Mouse (Mus musculus): ENCODE data around the gene Smad3. TPM values are rescaled to one million over a fixed set of nuclear protein-coding genes. Genes with fewer than 3 reads are reported as not detected.
A peak's percentile ranks its signal among the peaks of the same experiment; 100 is the strongest.

Smad3 gene
- polyA plus RNA-seq, 1 experiment from 2014 or later: 5.0 TPM

DNA sequence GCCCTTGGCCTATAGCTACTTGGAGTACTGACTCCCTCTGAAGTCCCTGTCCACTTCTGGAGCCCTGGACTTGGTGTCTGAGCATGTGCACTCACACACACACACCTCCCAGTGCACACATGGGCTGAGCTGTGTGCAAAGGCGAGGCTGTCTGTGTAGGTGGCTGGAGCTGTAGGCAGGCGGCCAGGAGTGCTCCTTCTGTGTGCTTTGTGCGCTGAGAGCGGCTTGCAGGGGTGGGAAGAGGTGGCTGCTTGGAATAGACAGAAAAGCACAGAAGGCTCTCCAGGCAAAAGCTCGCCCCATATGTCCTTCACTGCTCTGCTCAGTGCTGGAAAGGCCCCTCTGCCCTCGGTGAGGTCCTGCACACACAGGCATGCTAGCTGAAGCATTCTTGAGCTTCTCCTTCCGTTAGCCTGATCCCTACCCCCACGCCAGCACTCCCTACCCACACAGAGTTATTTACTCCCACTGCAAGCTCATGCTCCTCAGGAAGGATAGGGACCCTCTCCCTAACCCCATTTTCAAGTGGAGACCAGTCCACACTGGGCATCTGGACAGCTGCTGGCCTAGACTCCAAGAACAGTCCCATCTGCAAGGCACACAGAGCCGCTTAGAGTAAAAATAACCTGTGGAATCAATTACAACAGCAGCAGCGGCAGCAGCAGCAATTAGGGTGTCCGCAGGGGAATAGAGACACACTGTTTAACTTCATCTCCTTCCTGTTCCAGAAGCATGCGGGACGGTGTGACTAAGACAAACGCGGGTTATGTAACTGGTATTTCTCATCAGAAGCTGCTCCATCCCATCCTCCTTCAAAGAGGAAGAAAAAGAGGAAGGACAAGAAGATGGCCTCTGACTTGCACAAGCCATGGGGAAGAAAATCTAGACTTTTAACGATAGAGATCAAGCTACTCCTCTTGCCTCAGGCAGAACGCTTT, 22.4 kb upstream of the Smad3 start:
- H3K4me2 ChIP-seq (replicated peaks; ENCODE audit: low read depth): no peak overlapping the region
- no peak overlapping the region for H3K9ac ChIP-seq (ENCODE audit: low read depth, low read length)

DNA sequence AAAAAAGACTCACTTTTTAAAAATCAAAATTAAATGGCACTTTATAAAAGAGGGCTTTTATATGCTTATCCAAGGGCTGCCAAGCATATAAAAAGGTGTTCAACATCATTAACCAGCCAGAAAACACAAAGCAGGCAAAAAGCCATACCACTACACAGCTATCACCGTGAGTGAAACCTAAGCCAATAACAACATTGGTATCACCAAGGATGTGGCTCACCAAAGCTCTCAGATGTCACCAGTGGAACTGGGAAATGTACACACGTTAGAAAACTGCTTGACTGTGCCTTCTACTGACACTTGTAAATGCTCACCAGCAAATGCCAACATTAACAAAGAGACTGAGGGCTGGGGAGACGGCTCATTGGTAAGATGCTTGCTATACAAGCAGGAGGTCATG, 18.9 kb upstream of the Smad3 start:
- no peak for ATAC-seq
- no peak overlapping the region for H3K9ac ChIP-seq (ENCODE audit: low read depth, low read length)
- WGBS: 79% methylated on average over 3 of the region's 3 CpGs
- no peaks in the 10 kb centered on the region for H3K36me3 ChIP-seq (ENCODE audit: control insufficient read depth, insufficient read depth)
- H3K4me3 ChIP-seq (ENCODE audit: low read depth, low read length): no peak overlapping the region
- no peaks in the 10 kb centered on the region for H3K27me3 ChIP-seq (replicated peaks; ENCODE audit: control insufficient read depth, insufficient read depth, low read length)
- H3K9me3 ChIP-seq (ENCODE audit: control insufficient read depth): no peaks in the 10 kb centered on the region
- H3K4me2 ChIP-seq (replicated peaks; ENCODE audit: low read depth): no peak overlapping the region
- TF ChIP-seq CTCF (IDR thresholded peaks at IDR 0.05; ENCODE audit: low read depth): no peak
- H3K4me1 ChIP-seq (replicated peaks; ENCODE audit: control insufficient read depth, insufficient read depth, low read length): peaks cover 14% of the 10 kb centered on the region; the same call in 1 of the 2 replicates
- no peak overlapping the region for H3K27ac ChIP-seq (ENCODE audit: low read depth, low read length)

More for the DNA sequence above, 22.4 kb upstream of the Smad3 start:
- no peak overlapping the region for H3K4me3 ChIP-seq (ENCODE audit: low read depth, low read length)
- H3K27me3 ChIP-seq (replicated peaks; ENCODE audit: control insufficient read depth, insufficient read depth, low read length): no peaks in the 10 kb centered on the region
- ATAC-seq: no peak
- H3K36me3 ChIP-seq (ENCODE audit: control insufficient read depth, insufficient read depth): no peaks in the 10 kb centered on the region
- peaks cover 15% of the 10 kb centered on the region; the same call in 1 of the 2 replicates for H3K4me1 ChIP-seq (replicated peaks; ENCODE audit: control insufficient read depth, insufficient read depth, low read length)
- TF ChIP-seq CTCF (IDR thresholded peaks at IDR 0.05; ENCODE audit: low read depth): no peak
- H3K27ac ChIP-seq (ENCODE audit: low read depth, low read length): 0 out of 2 replicates have a peak overlapping the region, but pooled peaks have one; percentile 12
- H3K9me3 ChIP-seq (ENCODE audit: control insufficient read depth): no peaks in the 10 kb centered on the region
- 24% methylated on average over 17 of the region's 17 CpGs for WGBS

DNA sequence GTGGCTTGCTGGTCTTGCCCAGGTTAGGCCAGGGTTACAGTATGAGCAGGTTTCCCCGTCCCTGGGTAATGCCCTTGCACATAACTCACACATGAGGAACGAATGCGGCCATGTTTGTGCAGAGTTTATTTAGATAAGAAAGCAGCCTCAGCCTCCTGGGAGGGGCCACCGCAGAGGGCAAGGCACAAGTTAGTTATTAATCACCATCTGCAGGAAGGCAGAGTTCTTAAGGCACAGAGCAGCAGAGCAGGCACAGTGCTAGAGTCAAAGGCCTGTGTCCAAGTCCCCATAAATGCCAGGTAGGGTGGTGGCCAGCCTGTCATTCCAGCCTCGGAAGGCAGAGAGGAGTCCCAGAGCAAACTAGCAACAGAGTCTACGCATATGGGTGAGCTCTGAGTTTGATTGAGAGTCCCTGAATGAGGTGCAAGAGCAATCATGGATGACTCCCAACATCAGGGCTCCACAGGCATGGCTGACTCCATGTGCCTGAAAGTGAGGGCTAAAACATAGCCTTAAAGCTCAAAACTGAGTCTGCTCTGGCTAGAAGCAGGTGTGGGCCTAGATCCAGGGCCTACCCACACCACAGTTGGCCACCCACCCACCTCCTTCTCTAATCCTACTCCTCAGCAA, 17.2 kb upstream of the Smad3 start:
- ATAC-seq: peak; percentile 90
- no peaks in the 10 kb centered on the region for H3K9me3 ChIP-seq (ENCODE audit: control insufficient read depth)
- H3K9ac ChIP-seq (ENCODE audit: low read depth, low read length): no peak overlapping the region
- H3K4me1 ChIP-seq (replicated peaks; ENCODE audit: control insufficient read depth, insufficient read depth, low read length): peaks cover 8% of the 10 kb centered on the region; the same call in 1 of the 2 replicates
- no peaks in the 10 kb centered on the region for H3K27me3 ChIP-seq (replicated peaks; ENCODE audit: control insufficient read depth, insufficient read depth, low read length)
- H3K36me3 ChIP-seq (ENCODE audit: control insufficient read depth, insufficient read depth): no peaks in the 10 kb centered on the region
- TF ChIP-seq CTCF (IDR thresholded peaks at IDR 0.05; ENCODE audit: low read depth): no peak
- 0 out of 2 replicates have a peak overlapping the region, but pooled peaks have one; percentile 21 for H3K4me2 ChIP-seq (replicated peaks; ENCODE audit: low read depth)
- 28% methylated on average over 6 of the region's 6 CpGs for WGBS
- no peak overlapping the region for H3K4me3 ChIP-seq (ENCODE audit: low read depth, low read length)
- peak overlapping the region; percentile 85 for H3K27ac ChIP-seq (ENCODE audit: low read depth, low read length)

DNA sequence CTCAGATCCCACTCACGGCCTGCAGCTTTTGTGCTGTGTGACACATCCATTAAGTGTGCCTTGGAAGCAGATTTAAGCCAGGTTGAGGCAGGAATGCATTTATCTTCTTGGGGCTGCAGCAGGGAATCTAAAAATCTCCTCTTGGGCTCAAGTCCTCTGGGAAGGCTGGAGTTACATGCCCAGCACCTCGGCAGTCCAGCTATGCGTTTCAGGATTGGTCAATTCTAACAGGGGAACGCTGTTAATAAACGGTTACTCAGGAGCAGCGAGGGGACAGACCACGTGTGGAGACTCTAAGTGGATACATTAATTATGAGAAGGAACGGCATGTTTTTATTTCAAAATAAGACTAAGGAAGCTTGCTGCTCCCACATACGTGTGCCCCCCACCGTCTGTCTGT, 14.7 kb upstream of the Smad3 start:
- no peak for TF ChIP-seq CTCF (IDR thresholded peaks at IDR 0.05; ENCODE audit: low read depth)
- no peaks in the 10 kb centered on the region for H3K27me3 ChIP-seq (replicated peaks; ENCODE audit: control insufficient read depth, insufficient read depth, low read length)
- H3K4me1 ChIP-seq (replicated peaks; ENCODE audit: control insufficient read depth, insufficient read depth, low read length): peaks cover 8% of the 10 kb centered on the region; the same call in 1 of the 2 replicates
- no peak overlapping the region for H3K9ac ChIP-seq (ENCODE audit: low read depth, low read length)
- H3K4me2 ChIP-seq (replicated peaks; ENCODE audit: low read depth): no peak overlapping the region
- no peak overlapping the region for H3K4me3 ChIP-seq (ENCODE audit: low read depth, low read length)
- H3K27ac ChIP-seq (ENCODE audit: low read depth, low read length): no peak overlapping the region
- no peak for ATAC-seq
- no peaks in the 10 kb centered on the region for H3K9me3 ChIP-seq (ENCODE audit: control insufficient read depth)
- 42% methylated on average over 10 of the region's 10 CpGs for WGBS
- no peaks in the 10 kb centered on the region for H3K36me3 ChIP-seq (ENCODE audit: control insufficient read depth, insufficient read depth)

DNA sequence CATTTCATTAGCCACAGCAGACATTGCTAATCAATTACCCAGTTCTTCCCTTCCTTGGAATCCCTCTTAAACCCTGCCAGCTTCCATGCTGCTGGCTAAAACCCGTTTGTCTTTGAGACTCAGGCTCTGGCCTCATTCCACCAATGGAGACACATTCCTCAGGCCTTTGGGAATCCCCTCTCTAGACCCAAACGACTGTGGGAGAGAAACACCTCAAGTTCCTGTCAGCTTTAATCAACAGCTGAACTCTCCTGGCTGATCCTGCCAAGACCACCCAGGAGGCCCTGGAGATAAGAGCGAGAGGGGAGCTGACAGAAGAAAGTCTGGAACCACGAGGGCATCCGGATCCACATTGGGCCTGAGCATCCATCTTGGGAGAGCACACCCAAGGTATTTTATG, 13.9 kb upstream of the Smad3 start:
- H3K4me2 ChIP-seq (replicated peaks; ENCODE audit: low read depth): no peak overlapping the region
- 52% methylated on average over 5 of the region's 5 CpGs for WGBS
- H3K27me3 ChIP-seq (replicated peaks; ENCODE audit: control insufficient read depth, insufficient read depth, low read length): no peaks in the 10 kb centered on the region
- no peak overlapping the region for H3K4me3 ChIP-seq (ENCODE audit: low read depth, low read length)
- no peaks in the 10 kb centered on the region for H3K36me3 ChIP-seq (ENCODE audit: control insufficient read depth, insufficient read depth)
- no peak overlapping the region for H3K9ac ChIP-seq (ENCODE audit: low read depth, low read length)
- ATAC-seq: no peak
- H3K27ac ChIP-seq (ENCODE audit: low read depth, low read length): no peak overlapping the region
- no peaks in the 10 kb centered on the region for H3K9me3 ChIP-seq (ENCODE audit: control insufficient read depth)
- no peak for TF ChIP-seq CTCF (IDR thresholded peaks at IDR 0.05; ENCODE audit: low read depth)
- H3K4me1 ChIP-seq (replicated peaks; ENCODE audit: control insufficient read depth, insufficient read depth, low read length): peaks cover 8% of the 10 kb centered on the region; the same call in 1 of the 2 replicates

DNA sequence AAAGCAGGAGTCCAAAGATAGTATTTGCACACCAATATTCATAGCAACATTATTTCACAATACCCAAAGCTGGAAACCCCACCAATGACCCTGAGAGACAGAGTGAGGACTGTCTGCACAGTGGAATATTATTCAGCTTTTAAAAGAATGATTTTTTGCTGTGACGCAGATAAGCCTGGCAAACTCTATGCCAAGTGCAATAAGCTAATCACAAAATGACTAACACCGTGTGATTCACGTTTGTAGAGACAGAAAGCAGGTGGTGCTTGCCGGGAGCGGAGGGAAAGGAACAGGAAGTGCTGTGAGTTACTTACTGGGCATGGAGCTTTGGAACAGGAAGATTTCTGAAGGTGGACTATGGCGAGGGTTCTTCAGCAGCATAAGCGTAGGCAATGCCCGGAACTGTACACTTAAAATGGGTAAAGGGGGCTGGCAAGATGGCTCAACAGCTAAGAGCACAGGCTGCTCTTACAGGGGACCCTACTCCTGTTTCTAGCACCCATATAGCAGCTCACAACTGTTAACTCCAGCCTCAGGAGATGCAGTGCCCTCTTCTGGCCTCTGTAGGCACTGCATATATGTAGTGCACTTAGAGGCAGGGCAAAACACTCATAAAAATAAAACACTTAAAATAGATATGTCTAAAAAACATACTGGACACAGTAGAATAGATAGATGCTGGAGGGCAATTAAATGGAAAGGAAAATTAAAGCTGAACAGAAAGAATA, 3.7 kb upstream of the Smad3 start:
- Histone ChIP-seq H3K9ac (ENCODE audit: low read depth, low read length) (no peak overlapping the region), H3K27me3 (replicated peaks; ENCODE audit: control insufficient read depth, insufficient read depth, low read length) (no peaks in the 10 kb centered on the region), H3K4me3 (ENCODE audit: low read depth, low read length) (no peak overlapping the region), H3K36me3 (ENCODE audit: control insufficient read depth, insufficient read depth) (no peaks in the 10 kb centered on the region), H3K4me2 (replicated peaks; ENCODE audit: low read depth) (no peak overlapping the region), H3K27ac (ENCODE audit: low read depth, low read length) (peak overlapping the region; percentile 80), H3K9me3 (ENCODE audit: control insufficient read depth) (no peaks in the 10 kb centered on the region), H3K4me1 (replicated peaks; ENCODE audit: control insufficient read depth, insufficient read depth, low read length) (peaks cover 9% of the 10 kb centered on the region)
- TF ChIP-seq CTCF (IDR thresholded peaks at IDR 0.05; ENCODE audit: low read depth): peak; percentile 69
- ATAC-seq: peak; percentile 32
- 58% methylated on average over 8 of the region's 8 CpGs for WGBS

Data from intestine, postnatal 0 days (tissue).